Mouse (Mus musculus) intestine, embryonic 14.5 days (tissue): ENCODE measurements around the gene Gimap7. TPM values are rescaled to one million over a fixed set of nuclear protein-coding genes. Genes with fewer than 3 reads are reported as not detected.

Source experiments
- ATAC-seq: fragments of 200-750 bp; cut with Nextera tagmentation; replicated peaks from 2 replicates; pipeline ENCODE4 v1.8.0; 2017; ENCODE audit warnings: low read depth, moderate number of reproducible peaks, moderate TSS enrichment, moderate library complexity; ENCODE audit not compliant: low FRiP score, low TSS enrichment
- DNase-seq: peaks from one replicate; pipeline ENCODE4 v3.0.0-alpha.2; 2018; ENCODE audit warnings: low spot score
- H3K27ac ChIP-seq: fragments of 300-500 bp; sonication (generic); 2 replicates; pipeline ENCODE4 v1.5.1; 2014; ENCODE audit warnings: low read depth, mild to moderate bottlenecking, control low read depth
- H3K27me3 ChIP-seq: fragments of 300-500 bp; sonication (generic); replicated peaks from 2 replicates; pipeline ENCODE4 v1.6.1; 2014; ENCODE audit warnings: low read length, control low read depth; ENCODE audit not compliant: control insufficient read depth, insufficient read depth
- H3K36me3 ChIP-seq: fragments of 300-500 bp; sonication (generic); 2 replicates; pipeline ENCODE4 v1.6.1; 2014; ENCODE audit warnings: low read length, control low read depth; ENCODE audit not compliant: control insufficient read depth, insufficient read depth
- H3K4me1 ChIP-seq: fragments of 300-500 bp; sonication (generic); replicated peaks from 2 replicates; pipeline ENCODE4 v1.6.1; 2014; ENCODE audit warnings: low read length, control low read depth, mixed read lengths; ENCODE audit not compliant: control insufficient read depth, insufficient read depth
- H3K4me2 ChIP-seq: fragments of 300-500 bp; sonication (generic); 2 replicates; pipeline ENCODE4 v1.6.1; 2014; ENCODE audit warnings: low read length
- H3K4me3 ChIP-seq: fragments of 300-500 bp; sonication (generic); 2 replicates; pipeline ENCODE4 v1.5.1; 2014; ENCODE audit warnings: low read depth, low read length, control low read depth, mixed read lengths
- H3K9ac ChIP-seq: fragments of 300-500 bp; sonication (generic); 2 replicates; pipeline ENCODE4 v1.6.1; 2014; ENCODE audit warnings: mild to moderate bottlenecking, low read length
- H3K9me3 ChIP-seq: fragments of 300-500 bp; sonication (generic); 2 replicates; pipeline ENCODE4 v1.6.1; 2016; ENCODE audit warnings: low read length, control low read depth; ENCODE audit not compliant: control insufficient read depth
- WGBS: fragments of 180-500 bp; shearing (Covaris S2); extraction: QIAGEN DNeasy Blood & Tissue Kit; methylation state at CpG from one replicate; pipeline ENCODE4 v1.1.7; 2014; 5-methylcytosine and 5-hydroxymethylcytosine counted together
- polyA plus RNA-seq: library from polyadenylated mRNA; unstranded; fragments of >200 nt; fragmentation: Nextera tagmentation; extraction: Ambion mirVana; gene quantifications from 2 replicates; pipeline ENCODE4 v1.2.1, GENCODE M21; 2014

Gimap7 gene
- polyA plus RNA-seq, 1 experiment from 2014 or later = 0.14 TPM

DNA sequence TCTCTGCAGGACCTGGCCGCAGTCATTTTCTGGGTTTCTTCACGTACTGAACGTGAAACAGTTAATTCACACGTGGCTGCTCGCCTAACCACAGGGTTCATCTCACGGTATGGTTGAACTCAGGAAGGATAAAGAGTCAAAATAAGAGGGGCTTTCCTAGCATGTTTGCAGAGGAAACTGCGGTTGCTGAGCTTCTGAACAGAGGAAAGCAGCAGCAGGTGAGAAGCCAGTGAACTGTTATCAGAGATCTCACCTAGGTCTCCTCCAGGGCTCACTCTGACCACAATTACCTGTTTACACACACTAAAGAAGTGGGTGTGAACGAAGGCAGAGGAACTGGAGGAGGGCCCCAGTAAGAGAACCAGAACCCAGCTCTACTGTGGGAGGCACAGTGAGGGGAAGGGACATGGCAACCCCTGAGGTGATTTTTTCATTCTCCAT, 14.5 kb downstream of the Gimap7 start:
- H3K36me3 ChIP-seq = no peaks in the 10 kb centered on the region
- H3K27ac ChIP-seq = no peak overlapping the region
- H3K4me2 ChIP-seq = no peak overlapping the region
- H3K9me3 ChIP-seq = no peaks in the 10 kb centered on the region
- ATAC-seq = no peak
- H3K4me1 ChIP-seq = no peaks in the 10 kb centered on the region
- H3K27me3 ChIP-seq = no peaks in the 10 kb centered on the region
- 42% methylated on average over 8 of the region's 8 CpGs for WGBS
- H3K9ac ChIP-seq = no peak overlapping the region
- no peak overlapping the region for H3K4me3 ChIP-seq
- DNase-seq = no peak

DNA sequence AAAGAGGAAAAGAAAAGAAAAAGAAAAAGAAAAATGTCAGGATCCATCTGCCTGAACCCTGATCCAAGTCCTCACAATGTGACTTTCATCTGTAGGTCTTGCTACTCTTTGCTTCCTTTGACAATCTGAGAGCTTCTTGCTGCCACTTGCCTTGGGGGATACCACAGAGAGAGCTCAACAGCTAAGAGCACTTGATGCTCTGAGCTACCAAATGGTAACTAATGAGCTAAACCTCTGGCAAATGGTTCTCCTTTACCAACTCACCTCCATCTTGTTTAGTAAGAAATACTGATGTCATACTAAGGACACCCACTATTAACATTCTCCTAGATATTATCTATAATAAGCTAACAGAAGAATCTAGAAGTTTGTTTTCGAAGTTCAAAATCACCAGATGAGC, 15.2 kb downstream of the Gimap7 start:
- Histone ChIP-seq H3K27ac (no peak overlapping the region), H3K4me1 (no peaks in the 10 kb centered on the region), H3K36me3 (no peaks in the 10 kb centered on the region), H3K9ac (no peak overlapping the region), H3K27me3 (no peaks in the 10 kb centered on the region), H3K9me3 (no peaks in the 10 kb centered on the region), H3K4me2 (no peak overlapping the region), H3K4me3 (no peak overlapping the region)
- DNase-seq (no peak), ATAC-seq (no peak)
- WGBS = 85% methylated on average over 1 of the region's 1 CpGs

DNA sequence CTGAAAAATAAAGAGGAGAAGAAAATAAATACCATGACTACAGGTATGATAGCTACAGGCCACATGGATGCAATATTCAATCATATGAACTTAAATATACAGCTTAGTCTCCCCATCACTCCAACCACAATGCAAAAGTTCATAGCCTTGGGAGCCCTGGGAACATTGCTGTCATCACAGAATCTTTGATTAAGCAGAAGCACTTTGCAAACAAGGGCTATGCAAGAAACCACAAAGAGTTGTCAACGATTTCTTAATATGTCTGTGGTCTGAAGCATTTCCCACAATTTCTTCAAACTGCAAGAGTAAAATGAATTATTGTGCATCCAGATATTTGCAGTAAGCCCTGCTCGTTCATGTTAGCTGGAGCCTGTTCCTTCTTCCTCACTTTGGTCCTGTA, 18.6 kb downstream of the Gimap7 start:
- Histone ChIP-seq H3K4me2 (no peak overlapping the region), H3K9me3 (no peaks in the 10 kb centered on the region), H3K27ac (no peak overlapping the region), H3K4me1 (no peaks in the 10 kb centered on the region), H3K4me3 (no peak overlapping the region), H3K27me3 (0 out of 2 replicates have a peak, but pooled peaks cover 4% of the 10 kb centered on the region), H3K36me3 (no peaks in the 10 kb centered on the region), H3K9ac (no peak overlapping the region)
- WGBS = 73% methylated on average over 2 of the region's 2 CpGs
- DNase-seq (no peak), ATAC-seq (no peak)

DNA sequence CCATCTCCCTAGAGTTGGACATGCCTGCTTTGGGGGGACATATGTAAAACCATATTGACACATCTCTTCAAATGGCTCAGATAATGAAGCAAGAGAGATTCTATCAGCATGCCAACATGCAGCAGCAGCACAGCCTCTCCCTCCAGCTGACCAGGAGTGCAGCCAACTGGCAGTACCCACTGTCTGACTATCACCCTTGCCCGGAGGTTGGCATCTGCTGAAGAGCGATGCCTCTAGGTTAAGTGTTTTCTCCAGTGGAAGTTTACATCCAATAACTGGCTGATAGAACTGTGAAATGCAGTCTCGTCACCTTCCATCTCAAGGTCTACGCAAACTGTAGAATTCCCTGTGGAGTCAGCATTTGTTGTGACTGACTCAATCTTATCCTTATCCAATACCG, 19.3 kb downstream of the Gimap7 start:
- Histone ChIP-seq H3K27ac (no peak overlapping the region), H3K36me3 (no peaks in the 10 kb centered on the region), H3K4me2 (no peak overlapping the region), H3K4me3 (no peak overlapping the region), H3K9ac (no peak overlapping the region), H3K27me3 (peaks cover 10% of the 10 kb centered on the region), H3K9me3 (no peaks in the 10 kb centered on the region), H3K4me1 (peaks cover 4% of the 10 kb centered on the region; the same call in 1 of the 2 replicates)
- DNase-seq (no peak), ATAC-seq (no peak)
- 93% methylated on average over 5 of the region's 5 CpGs for WGBS

DNA sequence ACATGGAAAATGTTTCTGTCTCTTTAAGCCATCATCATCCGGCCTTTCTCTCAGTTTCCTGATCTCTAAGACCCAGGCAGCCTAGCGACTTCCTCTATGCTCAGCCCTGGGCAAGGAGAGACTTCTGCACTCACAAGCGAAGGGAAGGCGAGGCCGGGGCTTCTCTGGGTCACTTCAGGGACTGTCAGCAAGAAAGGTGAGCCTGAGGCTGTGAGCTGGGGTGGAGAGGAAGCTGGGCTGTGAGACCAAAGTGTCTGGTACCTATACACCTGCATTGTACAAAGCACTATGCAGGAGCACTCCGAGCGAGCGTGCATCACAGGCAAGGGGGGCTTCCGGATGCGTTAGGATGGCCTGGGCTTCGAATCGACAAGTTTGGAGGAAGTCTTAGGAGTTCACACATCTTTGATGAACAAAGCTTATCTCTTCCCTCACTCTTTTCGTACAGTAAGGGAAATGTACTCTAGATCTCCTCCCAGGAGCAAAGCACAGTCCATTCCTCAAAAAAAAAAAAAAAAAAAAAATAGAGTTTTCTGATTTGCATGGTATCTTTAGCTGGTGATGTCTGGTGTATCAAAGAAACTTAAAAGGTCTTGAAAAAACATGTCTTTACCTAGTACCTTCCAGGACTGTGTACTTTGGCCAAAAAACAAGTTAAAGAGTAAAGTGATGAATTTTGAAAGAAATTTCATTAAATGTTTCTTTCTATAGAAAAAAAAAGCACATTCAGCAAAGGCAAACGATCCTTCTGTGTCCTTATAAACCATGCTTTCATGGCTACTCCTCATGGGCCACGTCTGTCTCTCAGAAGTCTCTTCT, 20.7 kb downstream of the Gimap7 start, which contains the start of gene Gimap1:
Gene Gimap1 (plus strand): TSS at position 94 of the 819 bp plus-strand sequence.
- Histone ChIP-seq H3K9me3 (no peaks in the 10 kb centered on the region), H3K27ac (peak within 1 kb of the TSS; percentile 12), H3K9ac (no peak within 1 kb of the TSS), H3K27me3 (peaks cover 16% of the 10 kb centered on the region), H3K4me1 (peaks cover 8% of the 10 kb centered on the region; the same call in 1 of the 2 replicates), H3K4me2 (peak within 1 kb of the TSS; percentile 77), H3K4me3 (peak within 1 kb of the TSS; percentile 20; the same call in 1 of the 2 replicates), H3K36me3 (no peaks in the 10 kb centered on the region)
- no peak for ATAC-seq
- WGBS = 69% methylated on average over 15 of the region's 15 CpGs
- DNase-seq = no peak

DNA sequence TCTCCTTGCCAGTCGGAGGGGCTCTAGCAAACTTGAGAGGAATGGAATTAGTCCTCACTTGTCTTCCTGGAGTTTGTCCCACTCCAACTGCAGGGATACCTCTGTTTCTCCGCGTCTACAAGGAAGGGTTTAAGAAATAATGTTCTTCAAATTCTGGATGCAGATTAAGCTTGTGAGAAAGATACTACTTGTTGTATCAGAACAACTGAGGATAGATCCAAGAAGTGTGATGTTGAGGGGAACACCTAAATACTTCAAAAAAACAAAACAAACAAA, 21.3 kb downstream of the Gimap7 start:
- peaks cover 8% of the 10 kb centered on the region; the same call in 1 of the 2 replicates for H3K4me1 ChIP-seq
- H3K4me2 ChIP-seq = peak overlapping the region; percentile 77
- no peak for ATAC-seq
- no peaks in the 10 kb centered on the region for H3K9me3 ChIP-seq
- H3K9ac ChIP-seq = no peak overlapping the region
- H3K36me3 ChIP-seq = no peaks in the 10 kb centered on the region
- 84% methylated on average over 3 of the region's 3 CpGs for WGBS
- no peak for DNase-seq
- H3K27ac ChIP-seq = peak overlapping the region; percentile 12; the same call in 1 of the 2 replicates
- peak overlapping the region; percentile 20; the same call in 1 of the 2 replicates for H3K4me3 ChIP-seq
- peaks cover 16% of the 10 kb centered on the region for H3K27me3 ChIP-seq

DNA sequence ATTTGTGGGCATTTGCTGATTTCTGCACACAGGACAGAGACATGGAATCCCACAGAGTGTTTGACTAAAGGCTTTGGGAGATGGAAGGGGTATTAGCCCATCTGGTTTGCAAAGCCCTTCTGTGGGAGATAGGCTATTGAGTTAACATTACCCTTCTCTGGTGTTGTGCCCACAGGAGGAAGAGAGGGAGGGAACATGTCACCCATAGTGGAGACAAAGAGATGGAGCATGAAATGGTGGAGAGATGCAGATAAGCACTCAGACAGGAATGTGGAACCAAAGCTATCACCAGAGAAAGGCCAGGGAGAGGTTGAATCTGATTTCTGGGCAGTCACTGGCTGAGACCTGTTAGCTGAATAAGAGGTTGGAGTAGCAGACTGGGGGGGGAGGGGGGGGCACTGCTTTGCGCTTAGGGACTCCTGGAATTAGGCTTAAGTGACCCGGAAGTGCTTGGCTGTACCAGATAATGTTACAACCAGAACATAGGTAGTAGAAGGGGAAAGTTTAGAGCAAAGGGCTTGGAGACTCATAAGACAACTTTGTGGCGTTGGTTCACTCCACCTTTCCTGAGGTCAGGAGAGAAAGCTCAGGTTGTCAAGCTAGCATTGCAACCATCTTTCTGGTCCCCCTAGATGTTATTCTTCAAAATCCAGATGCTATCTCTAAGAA, 22.2 kb downstream of the Gimap7 start:
- Histone ChIP-seq H3K4me3 (0 out of 2 replicates have a peak overlapping the region, but pooled peaks have one; percentile 10), H3K27me3 (peaks cover 16% of the 10 kb centered on the region), H3K9me3 (no peaks in the 10 kb centered on the region), H3K4me1 (peaks cover 8% of the 10 kb centered on the region; the same call in 1 of the 2 replicates), H3K4me2 (peak overlapping the region; percentile 77), H3K9ac (no peak overlapping the region), H3K36me3 (no peaks in the 10 kb centered on the region), H3K27ac (peak overlapping the region; percentile 74)
- no peak for DNase-seq
- no peak for ATAC-seq
- WGBS = 57% methylated on average over 3 of the region's 3 CpGs

DNA sequence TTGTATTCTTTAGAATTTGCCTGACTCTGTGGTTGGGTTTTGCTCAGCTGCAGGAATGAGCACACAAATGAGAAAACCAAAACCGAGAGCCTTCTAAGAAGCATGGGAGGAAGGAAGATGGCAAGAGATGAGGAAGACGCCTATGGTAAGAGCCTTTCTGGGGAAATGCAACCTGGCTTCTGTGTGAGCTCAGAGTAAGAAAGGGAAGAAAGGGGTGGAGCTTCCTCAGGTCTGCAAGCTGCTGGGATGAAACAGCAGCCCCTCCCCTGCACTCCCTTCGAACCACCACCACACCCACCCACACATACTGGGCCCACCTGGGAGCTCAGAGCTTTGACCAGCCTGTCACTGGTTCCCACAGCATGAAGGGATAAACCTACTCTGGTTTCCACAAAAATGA, 22.9 kb downstream of the Gimap7 start:
- no peaks in the 10 kb centered on the region for H3K9me3 ChIP-seq
- peak overlapping the region; percentile 74 for H3K27ac ChIP-seq
- ATAC-seq (peak; percentile 77), DNase-seq (no peak)
- 26% methylated on average over 3 of the region's 3 CpGs for WGBS
- H3K4me2 ChIP-seq = peak overlapping the region; percentile 77
- H3K9ac ChIP-seq = no peak overlapping the region
- H3K27me3 ChIP-seq = peaks cover 16% of the 10 kb centered on the region
- 0 out of 2 replicates have a peak overlapping the region, but pooled peaks have one; percentile 10 for H3K4me3 ChIP-seq
- H3K4me1 ChIP-seq = peaks cover 8% of the 10 kb centered on the region; the same call in 1 of the 2 replicates
- no peaks in the 10 kb centered on the region for H3K36me3 ChIP-seq
